Mouse (Mus musculus) spleen, adult 2 months (tissue): Measurements from ENCODE around the gene Dvl2.

Experiments
- CTCF ChIP-seq: fragments of 200-500 bp; IDR thresholded peaks from 2 replicates; pipeline ENCODE4 v1.5.1; 2011; ENCODE audit warnings: mild to moderate bottlenecking, inconsistent platforms; ENCODE audit not compliant: insufficient read depth, insufficient read length, insufficient replicate concordance; ENCODE audit errors: extremely low read depth
- POLR2A ChIP-seq: fragments of 200-500 bp; IDR thresholded peaks from 2 replicates; pipeline ENCODE4 v1.6.1; 2011; ENCODE audit warnings: low read depth, low read length, inconsistent platforms

- TF ChIP-seq CTCF (no peak), POLR2A (no peak)
Measured at GRCm38 (mm10) chr11:69953267-69953915, 47.0 kb upstream of the Dvl2 start.
